Mouse (Mus musculus) heart, postnatal 4 days (tissue): ENCODE results near the gene Sprr1b. TPM values are rescaled to one million over a fixed set of nuclear protein-coding genes. Genes with fewer than 3 reads are reported as not detected.
"Not testable (repeated sequence)": the region's sequence is repeated elsewhere in the genome, so short reads cannot be mapped to it uniquely, and the experiment has no call there.

Experiments used
- DNase-seq: peaks from one replicate; pipeline ENCODE4 v3.0.0; 2021
- total RNA-seq, 2 experiments: library from RNA; stranded (reverse); gene quantifications; 2 replicates each; pipeline ENCODE4 v1.2.3; 2021

Gene Sprr1b
- total RNA-seq: not detected

DNA sequence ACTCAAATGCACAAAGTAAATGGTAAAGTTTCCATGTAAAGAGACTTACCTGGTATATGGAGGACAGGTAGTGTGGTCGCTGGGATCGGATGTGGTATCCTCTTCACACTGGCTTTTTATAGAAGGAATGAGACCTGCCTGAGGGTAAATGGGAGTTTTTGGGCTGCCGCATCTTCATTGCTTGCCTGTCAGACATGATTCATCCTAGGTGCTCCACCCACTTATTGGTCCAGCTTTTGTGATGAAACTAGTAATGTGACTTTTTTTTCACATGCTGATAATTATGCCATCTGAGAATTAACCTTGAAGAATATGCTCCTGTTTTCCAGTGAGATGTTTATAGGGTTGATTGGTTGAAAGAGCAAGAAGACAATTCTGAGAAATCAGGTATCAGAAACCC is at the start of gene Sprr1b:
TSS of gene Sprr1b (minus strand) at position 101 of the 400 bp plus-strand sequence.
- no peak for DNase-seq

GRCm38 (mm10) chr3:92486307-92486706 is 47.7 kb upstream of the Sprr1b start:
- no peak for DNase-seq

DNA sequence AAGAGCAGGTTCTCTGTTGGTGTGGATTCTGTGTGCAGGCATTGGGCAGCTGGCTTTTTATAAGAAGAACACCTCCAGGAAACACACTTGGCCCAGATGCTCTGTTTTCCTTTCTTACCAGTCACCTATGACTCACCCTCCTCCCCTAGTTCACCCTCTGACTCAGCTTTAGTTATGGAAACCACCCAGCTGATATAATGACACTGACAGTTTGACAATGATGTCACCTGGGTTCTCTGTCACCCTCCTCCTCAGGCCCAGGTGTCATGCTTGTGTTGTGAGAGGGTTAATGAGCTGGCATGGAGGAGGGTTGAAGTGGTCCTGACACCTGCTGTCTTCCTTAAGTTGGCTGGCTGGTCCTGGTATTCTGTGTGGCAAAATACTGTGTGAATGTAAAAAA is 47.3 kb upstream of the Sprr1b start, which contains the start of gene Sprr1a:
TSS of gene Sprr1a (minus strand) at position 33 of the 400 bp plus-strand sequence.
- DNase-seq: no peak

- not testable (repeated sequence) for DNase-seq
Measured at GRCm38 (mm10) chr3:92481249-92481648, 42.7 kb upstream of the Sprr1b start.

GRCm38 (mm10) chr3:92470111-92470510 is 31.5 kb upstream of the Sprr1b start:
- DNase-seq: no peak

- DNase-seq: no peak
Measured at GRCm38 (mm10) chr3:92467424-92467823, 28.8 kb upstream of the Sprr1b start.

DNA sequence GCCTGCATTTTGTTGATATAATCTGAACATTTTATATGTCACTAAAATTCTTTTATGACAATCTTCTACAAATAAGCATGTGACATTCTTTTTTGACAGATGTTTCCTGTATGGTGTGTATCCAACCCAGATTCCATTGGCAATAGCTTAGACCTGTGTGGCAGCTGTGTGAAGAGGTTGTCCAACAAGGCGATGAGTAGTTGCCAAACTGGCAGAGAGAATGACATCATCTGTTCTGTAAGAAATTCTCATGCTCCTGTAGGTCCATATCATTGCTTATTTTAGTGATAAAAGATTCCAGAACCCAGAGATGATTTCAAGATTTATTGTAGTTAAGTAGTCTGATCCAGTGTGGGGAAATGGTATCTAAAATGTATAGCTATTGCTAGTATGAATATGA is 28.0 kb upstream of the Sprr1b start:
- no peak for DNase-seq

GRCm38 (mm10) chr3:92458620-92459019 is 20.0 kb upstream of the Sprr1b start, which contains the start of gene Sprr3:
TSS of gene Sprr3 (minus strand) at chr3:92458720.
- DNase-seq: no peak

DNA sequence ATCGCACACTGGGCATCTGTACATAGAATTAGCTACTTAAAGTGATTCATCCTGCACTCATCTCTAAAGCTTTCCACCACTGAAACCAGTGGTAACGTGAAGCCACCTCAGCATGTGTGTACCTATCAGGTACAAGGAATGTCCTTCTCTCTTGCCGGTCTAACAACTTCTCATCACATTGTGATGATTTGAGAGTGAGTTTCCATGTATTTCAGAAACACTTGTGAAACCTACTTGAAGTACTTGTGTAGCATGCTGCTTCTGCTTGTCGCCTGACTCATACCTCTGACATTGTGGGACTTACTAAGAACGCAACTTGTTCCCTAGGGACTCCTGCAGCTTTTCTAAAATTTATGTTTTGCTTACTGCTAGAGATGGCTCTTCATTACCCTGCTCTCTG is 16.6 kb upstream of the Sprr1b start:
- no peak for DNase-seq

DNA sequence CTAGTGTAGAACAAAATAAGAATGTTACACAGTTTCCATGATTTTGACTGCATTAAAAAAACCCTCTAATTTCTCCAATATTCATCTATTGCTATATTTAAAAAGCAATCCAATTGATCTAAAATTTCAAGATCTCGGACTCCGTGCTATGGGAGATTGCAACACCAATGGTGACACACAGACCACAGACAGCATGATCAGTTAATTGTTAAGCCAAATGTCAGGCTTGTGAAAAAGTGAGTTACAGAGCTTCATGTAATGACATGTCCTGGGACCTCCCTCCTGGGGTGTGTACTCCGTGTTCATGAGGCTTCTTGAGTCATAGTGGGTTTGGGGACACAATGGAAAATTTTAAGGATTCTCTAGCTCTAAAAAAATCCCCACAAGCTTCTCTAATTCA is 1.6 kb upstream of the Sprr1b start:
- no peak for DNase-seq

DNA sequence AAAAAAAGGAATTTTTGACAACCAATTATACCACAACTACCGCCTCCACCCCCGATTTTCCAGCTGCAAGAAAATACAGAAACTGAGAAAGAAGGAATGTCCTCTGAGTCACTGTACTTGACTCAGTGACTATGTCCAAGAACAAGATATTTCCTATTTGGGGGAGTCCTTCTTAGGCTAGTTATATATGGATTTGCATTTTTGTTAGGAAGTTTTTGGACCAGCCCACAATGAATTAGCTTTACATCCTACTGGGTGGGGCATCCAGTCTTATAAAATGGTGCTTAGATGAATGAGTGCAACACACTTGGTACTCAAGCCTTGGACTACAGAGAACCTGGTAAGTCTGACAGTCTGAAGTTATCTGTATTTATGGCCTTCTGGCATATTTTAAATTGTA is 6.3 kb downstream of the Sprr1b start, which contains the start of gene Sprr2k:
TSS of gene Sprr2k (plus strand) at position 301 of the 400 bp plus-strand sequence.
- DNase-seq: no peak

- DNase-seq: no peak
Measured at GRCm38 (mm10) chr3:92429323-92429722, 9.3 kb downstream of the Sprr1b start, which contains the start of gene Gm9774. TSS of gene Gm9774 (minus strand) at chr3:92429423.

DNA sequence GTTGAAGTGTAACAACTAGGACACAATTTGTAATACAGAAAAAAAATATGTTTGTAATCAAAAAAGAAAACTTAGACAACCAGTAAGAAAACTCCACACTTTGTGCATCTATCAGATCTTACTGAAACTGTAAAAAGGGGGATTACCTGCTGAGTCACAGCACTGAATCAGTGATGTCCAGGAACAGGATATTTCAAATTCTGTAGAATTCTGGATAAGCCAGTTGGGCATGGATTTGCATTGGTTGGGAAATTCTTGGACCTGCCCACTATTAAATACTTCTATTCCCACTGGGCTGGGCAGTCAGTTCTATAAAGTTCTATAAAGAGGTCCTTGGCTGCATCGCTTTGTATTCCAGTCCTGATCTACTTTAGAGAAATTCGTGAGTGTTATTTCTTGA is 20.8 kb downstream of the Sprr1b start, which contains the start of gene Sprr2j-ps:
TSS of gene Sprr2j-ps (plus strand) at position 301 of the 400 bp plus-strand sequence.
- no peak for DNase-seq

GRCm38 (mm10) chr3:92407691-92408090 is 30.9 kb downstream of the Sprr1b start, which contains the start of gene Sprr2i:
TSS of gene Sprr2i (plus strand) at chr3:92407991.
- no peak for DNase-seq

GRCm38 (mm10) chr3:92394301-92394700 is 44.3 kb downstream of the Sprr1b start:
- no peak for DNase-seq

Other genes with a start within 250 kb of the Sprr1b start
- under 1 TPM in 1 of 2 experiments, not detected in 1; 0.19 TPM for gene Sprr2a1, start 223.0 kb downstream of the Sprr1b start, total RNA-seq
- gene Sprr2a2, start 222.9 kb downstream of the Sprr1b start, total RNA-seq: 1 to 10 TPM; 4.0 to 5.1 TPM
- gene Sprr2a3, start 153.4 kb downstream of the Sprr1b start, total RNA-seq: not detected
- gene Sprr2b, start 122.2 kb downstream of the Sprr1b start, total RNA-seq: not detected
- gene Sprr2d, start 99.6 kb downstream of the Sprr1b start, total RNA-seq: not detected
- not detected for gene Sprr2e, start 86.6 kb downstream of the Sprr1b start, total RNA-seq
- gene Sprr2f, start 73.6 kb downstream of the Sprr1b start, total RNA-seq: not detected
- not detected for gene Sprr2h, start 53.1 kb downstream of the Sprr1b start, total RNA-seq
- not detected for gene Sprr2i, start 30.8 kb downstream of the Sprr1b start, total RNA-seq
- not detected for gene Sprr2j-ps, start 20.7 kb downstream of the Sprr1b start, total RNA-seq
- 1 to 10 TPM; 1.7 to 4.6 TPM for gene Gm9774, start 9.4 kb downstream of the Sprr1b start, total RNA-seq
- not detected for gene Sprr2k, start 6.2 kb downstream of the Sprr1b start, total RNA-seq
- gene Sprr3, start 19.9 kb upstream of the Sprr1b start, total RNA-seq: not detected
- gene Sprr1a, start 47.1 kb upstream of the Sprr1b start, total RNA-seq: not detected
- gene Sprr4, start 61.7 kb upstream of the Sprr1b start, total RNA-seq: not detected
- not detected for gene 2310046K23Rik, start 95.7 kb upstream of the Sprr1b start, total RNA-seq
- gene Ivl, start 134.9 kb upstream of the Sprr1b start, total RNA-seq: not detected
- gene Smcp, start 150.2 kb upstream of the Sprr1b start, total RNA-seq: not detected
- gene 2210017I01Rik, start 168.7 kb upstream of the Sprr1b start, total RNA-seq: not detected
- gene Lce6a, start 182.9 kb upstream of the Sprr1b start, total RNA-seq: not detected
- not detected for gene Lce1a1, start 209.5 kb upstream of the Sprr1b start, total RNA-seq
- not detected for gene Lce1b, start 218.1 kb upstream of the Sprr1b start, total RNA-seq
- not detected for gene Lce1a2, start 231.5 kb upstream of the Sprr1b start, total RNA-seq
- not detected for gene Lce1c, start 240.5 kb upstream of the Sprr1b start, total RNA-seq
- gene Lce1d, start 248.4 kb upstream of the Sprr1b start, total RNA-seq: not detected